Mouse (Mus musculus) bone marrow, adult 2 months (tissue): ENCODE data around the gene Itgal.

ENCODE experiments used
- CTCF ChIP-seq: fragments of 200-500 bp; IDR thresholded peaks from 2 replicates; pipeline ENCODE4 v1.5.1; 2011; ENCODE audit warnings: low read length, control low read depth; ENCODE audit not compliant: control insufficient read depth, insufficient read depth
- POLR2A ChIP-seq: fragments of 200-500 bp; IDR thresholded peaks from 2 replicates; pipeline ENCODE4 v1.6.1; 2011; ENCODE audit warnings: low read depth, mild to moderate bottlenecking, control low read depth, low read length, borderline replicate concordance; ENCODE audit not compliant: control insufficient read depth

GRCm38 (mm10) chr7:127281114-127281513, 14.9 kb upstream of the Itgal start:
- TF ChIP-seq POLR2A: no peak
- no peak for TF ChIP-seq CTCF
